Mouse (Mus musculus): ENCODE measurements around the gene Fam186b.

GRCm38 (mm10) chr15:99317267-99317651 is 21.6 kb upstream of the Fam186b start:
- TF ChIP-seq EP300 (optimal IDR thresholded peaks at IDR 0.05) (no peak), CTCF (IDR thresholded peaks at IDR 0.05; ENCODE audit: low read depth) (peak; percentile 45)

Measured in stomach, postnatal 0 days (tissue).